In genomic region chrX:100728947-100729346, GRCm38 (mm10) we compare ENCODE assay signal across 9 mouse cellular contexts. TPM values are rescaled to one million over a fixed set of nuclear protein-coding genes. Genes with fewer than 3 reads are reported as not detected.
DNase-seq lines count a peak whose midpoint lies in the region; ATAC-seq and TF ChIP-seq lines count a peak whose summit lies in the region.
"Had no signal": no experiment of that assay in that cellular context is flagged by ENCODE, and none has a peak within 500 bp of the region (broad histone marks: within the 10 kb centered on the region; RNA-seq: fewer than 3 reads in every experiment).

No protein-coding gene starts in this region.

- no peak overlapping the region for H3K4me2 ChIP-seq in hindbrain, postnatal 0 days (ENCODE audit: low read depth, low read length)

- no peak for TF ChIP-seq CTCF in hindbrain, postnatal 0 days (IDR thresholded peaks at IDR 0.05; ENCODE audit: low read depth)

- WGBS in hindbrain, postnatal 0 days: 53% methylated on average over 1 of the region's 1 CpGs

- H3K4me3 ChIP-seq in hindbrain, postnatal 0 days (ENCODE audit: low read length): no peak overlapping the region

- H3K36me3 ChIP-seq in hindbrain, postnatal 0 days (ENCODE audit: insufficient read depth, low read length): no peaks in the 10 kb centered on the region

- peak overlapping the region; percentile 69; the same call in 1 of the 2 replicates for H3K27ac ChIP-seq in hindbrain, postnatal 0 days

- peak; percentile 58 for ATAC-seq in hindbrain, postnatal 0 days
- no peak for ATAC-seq in monocyte, adult 5-6 weeks (replicated peaks; ENCODE audit: insufficient number of reproducible peaks, low FRiP score, low TSS enrichment, poor library complexity, severe bottlenecking)

- peak; percentile 31 for DNase-seq in gastrocnemius, postnatal 10 days
- DNase-seq in gastrocnemius, adult 18-20 months (ENCODE audit: low spot score): no peak
- DNase-seq in right cerebral cortex, postnatal 14 days: peak; percentile 20
- no peak for DNase-seq in right cerebral cortex, postnatal 36 days (ENCODE audit: low spot score in 2 of 2)
- peak; percentile 67 for DNase-seq in hindbrain, postnatal 0 days (ENCODE audit: low spot score)
- peak; percentile 16 for DNase-seq in retina, embryonic 14.5 days (ENCODE audit: low spot score)
- DNase-seq in cerebellum, adult 9-10 months: no peak

- H3K4me1 ChIP-seq in hindbrain, postnatal 0 days (ENCODE audit: insufficient read depth, low read length): no peaks in the 10 kb centered on the region

- H3K27me3 ChIP-seq in hindbrain, postnatal 0 days (ENCODE audit: insufficient read depth, low read length): no peaks in the 10 kb centered on the region

- no peaks in the 10 kb centered on the region for H3K9me3 ChIP-seq in hindbrain, postnatal 0 days (ENCODE audit: low read length)

- H3K9ac ChIP-seq in hindbrain, postnatal 0 days (replicated peaks; ENCODE audit: low read length): no peak overlapping the region

RNA-seq across cellular contexts. Expression of gene Gdpd2, which starts 0.7 kb away (rescaled TPM):
- total RNA-seq in gastrocnemius, postnatal 10 days (2021): 1 to 10 TPM in 1 of 2 experiments, under 1 TPM in 1; 0.23 to 1.6 TPM
- not detected for total RNA-seq in gastrocnemius, adult 18-20 months (2021)
- 31.8 and 46.5 TPM in 2 replicates for total RNA-seq in hindbrain, postnatal 0 days (2014; rRNA removed)
- 35.2 and 38.2 TPM in 2 replicates for polyA plus RNA-seq in hindbrain, postnatal 0 days (2015; fragmentation: Nextera tagmentation; extraction: Ambion mirVana)
- total RNA-seq in monocyte, adult 5-6 weeks (2017): not detected in 3 replicates
- total RNA-seq: common myeloid progenitor, adult 5-6 weeks had no signal

RNA-seq across cellular contexts. Expression of gene Dlg3, which starts 38.6 kb away (rescaled TPM):
- 1 to 10 TPM; 4.1 to 5.6 TPM for total RNA-seq in gastrocnemius, postnatal 10 days (2021)
- total RNA-seq in gastrocnemius, adult 18-20 months (2021): 1 to 10 TPM; 1.1 to 1.9 TPM
- total RNA-seq in hindbrain, postnatal 0 days (2014; rRNA removed): 35.5 and 39.9 TPM in 2 replicates
- polyA plus RNA-seq in hindbrain, postnatal 0 days (2015; fragmentation: Nextera tagmentation; extraction: Ambion mirVana): 2.9 and 3.7 TPM in 2 replicates
- 4.5 to 6.4 TPM (median 4.6 TPM) in 3 replicates for total RNA-seq in monocyte, adult 5-6 weeks (2017)

Comparison
In these comparisons a context has a peak if more than half of its experiments do, and no peak if none do; other contexts are left out.
1. DNase-seq: peak in gastrocnemius, postnatal 10 days (single experiment), right cerebral cortex, postnatal 14 days (single experiment), hindbrain, postnatal 0 days (single experiment) and retina, embryonic 14.5 days (single experiment); none in gastrocnemius, adult 18-20 months (single experiment), right cerebral cortex, postnatal 36 days (0 of 2) and cerebellum, adult 9-10 months (single experiment).
2. RNA of gene Gdpd2, which starts 0.7 kb away (total RNA-seq): 31.8 to 46.5 TPM in hindbrain, postnatal 0 days; 0.23 to 1.6 TPM in gastrocnemius, postnatal 10 days, not detected in gastrocnemius, adult 18-20 months and not detected in monocyte, adult 5-6 weeks; every median in the first group is over 10 times any median in the second.